Comparison of ENCODE assay signal across 9 mouse cellular contexts in the genomic region with DNA sequence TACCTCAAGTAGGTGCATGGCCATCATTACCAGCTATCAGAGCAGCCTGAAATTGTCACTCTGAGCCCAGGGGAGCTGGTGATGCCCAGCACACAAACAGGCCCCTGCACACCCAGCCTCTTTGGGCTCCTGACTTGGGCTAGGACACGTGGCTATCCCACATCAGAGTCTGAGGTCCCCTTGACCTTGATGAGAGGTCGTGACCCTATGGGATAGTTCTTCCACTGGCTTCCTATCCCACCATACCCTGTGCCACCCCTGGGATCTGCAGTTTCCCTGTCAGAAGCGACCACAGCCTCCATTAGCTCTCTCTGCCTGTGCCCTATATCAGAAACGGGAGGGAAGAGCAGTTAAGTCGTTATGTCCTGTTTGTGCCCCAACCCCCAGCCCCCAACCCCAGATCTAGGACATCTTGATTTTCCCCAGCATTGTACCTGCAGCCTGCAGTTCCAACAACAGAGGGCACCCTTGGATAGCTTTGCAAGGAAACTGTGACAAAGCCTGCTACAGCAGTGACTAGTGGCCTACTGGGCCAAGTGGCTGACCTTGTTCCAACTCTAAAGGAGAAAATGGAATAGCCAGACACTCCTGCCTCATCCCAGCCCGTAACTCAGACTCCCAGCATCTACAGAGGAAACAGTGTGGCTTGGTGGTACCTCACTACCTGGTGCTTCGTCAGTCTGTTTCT. TPM values are rescaled to one million over a fixed set of nuclear protein-coding genes. Genes with fewer than 3 reads are reported as not detected.
DNase-seq lines count a peak whose midpoint lies in the region; ATAC-seq and TF ChIP-seq lines count a peak whose summit lies in the region.
"Had no signal": no experiment of that assay in that cellular context is flagged by ENCODE, and none has a peak within 500 bp of the region (broad histone marks: within the 10 kb centered on the region; RNA-seq: fewer than 3 reads in every experiment).

No protein-coding gene starts in this region.

- peak; percentile 50; the same call in 1 of the 2 replicates for TF ChIP-seq EP300 in heart, adult 2 months (IDR thresholded peaks at IDR 0.05; ENCODE audit: insufficient read depth, low read depth, low read length)

- DNase-seq in heart, adult 2 months: peak; percentile 65 to 72
- DNase-seq in heart, postnatal 25 days (ENCODE audit: low spot score): no peak
- DNase-seq in MEL-GATA-1-ER (ENCODE audit: extremely low read depth, low read depth): peak; percentile 16
- DNase-seq in cerebellum, postnatal 14 days: peak; percentile 91 to 94
- peak; percentile 76 for DNase-seq in gastrocnemius, adult 2 months
- peak; percentile 54 for DNase-seq in layer of hippocampus, adult 9-10 months (ENCODE audit: low spot score)
- no peak for DNase-seq in natural killer cell, adult 2 months (ENCODE audit: low spot score in 2 of 2)

- WGBS in heart, adult 2 months: 43% methylated on average over 7 of the region's 7 CpGs

- TF ChIP-seq CTCF in heart, adult 2 months (IDR thresholded peaks at IDR 0.05): peak; percentile 81
- peak; percentile 79 for TF ChIP-seq CTCF in gastrocnemius, adult 2 months (IDR thresholded peaks at IDR 0.05)

- no peak for TF ChIP-seq POLR2A in heart, adult 2 months (IDR thresholded peaks at IDR 0.05; ENCODE audit: insufficient read depth, low read depth, low read length)

- intact Hi-C loops in heart, adult 2 months (cut with DNase I): loop anchor here (2.0 kb wide), 2 partner anchors 42 to 492 kb away; no protein-coding TSS in a partner anchor
- intact Hi-C loops in heart, postnatal 25 days (cut with DNase I): loop anchor here (2.0 to 10.0 kb wide), 4 partner anchors 38 to 496 kb away; no protein-coding TSS in a partner anchor
- intact Hi-C loops in gastrocnemius, adult 2 months (cut with DNase I): loop anchor here (1.0 kb wide), 1 partner anchor 48 kb away; no protein-coding TSS in a partner anchor

- H3K27ac ChIP-seq in heart, adult 2 months: no peak overlapping the region
- H3K27ac ChIP-seq in gastrocnemius, adult 2 months: no peak overlapping the region; the same call in 1 of the 2 replicates

- peak; percentile 46; the same call in 1 of the 2 replicates for ATAC-seq in megakaryocyte progenitor cell, adult 5-6 weeks (replicated peaks; ENCODE audit: poor library complexity)
- ATAC-seq: Patski had no signal

- no peak overlapping the region for H3K4me3 ChIP-seq in heart, adult 2 months
- H3K4me3 ChIP-seq in gastrocnemius, adult 2 months: no peak overlapping the region

- H3K36me3 ChIP-seq in heart, adult 2 months (ENCODE audit: control insufficient read depth, insufficient read depth, low read length): no peaks in the 10 kb centered on the region

- no peaks in the 10 kb centered on the region for H3K79me2 ChIP-seq in heart, adult 2 months (replicated peaks; ENCODE audit: control insufficient read depth, insufficient read depth, low read length)

- peaks cover 8% of the 10 kb centered on the region for H3K4me1 ChIP-seq in heart, adult 2 months (ENCODE audit: control insufficient read depth, insufficient read depth, low read length)

- no peak overlapping the region for H3K9ac ChIP-seq in heart, adult 2 months (ENCODE audit: low read depth, low read length)

- no peaks in the 10 kb centered on the region for H3K27me3 ChIP-seq in heart, adult 2 months (ENCODE audit: control insufficient read depth, insufficient read depth, low read length)
- H3K27me3 ChIP-seq: Patski had no signal

RNA-seq across cellular contexts. Expression of a gene that starts 40.4 kb away (rescaled TPM):
- 10 to 100 TPM; 16.0 to 22.9 TPM for total RNA-seq in heart, adult 2 months (2021)
- polyA plus RNA-seq in heart, adult 2 months (2012; rRNA removed): 15.7 and 17.2 TPM in 2 replicates
- 10 to 100 TPM; 50.0 to 58.3 TPM for total RNA-seq in heart, postnatal 25 days (2021)
- 10 to 100 TPM; 15.9 to 20.9 TPM for total RNA-seq in gastrocnemius, adult 2 months (2021)
- total RNA-seq in megakaryocyte progenitor cell, adult 5-6 weeks (2015): 2.4 and 2.5 TPM in 2 replicates
- total RNA-seq in megakaryocyte progenitor cell, adult 5-6 weeks (2017): 0.58 and 1.0 TPM in 2 replicates

Comparison
In these comparisons a context has a peak if more than half of its experiments do, and no peak if none do; other contexts are left out.
1. DNase-seq: peak in heart, adult 2 months (2 of 2), MEL-GATA-1-ER (single experiment), cerebellum, postnatal 14 days (2 of 2), gastrocnemius, adult 2 months (single experiment) and layer of hippocampus, adult 9-10 months (single experiment); none in heart, postnatal 25 days (single experiment) and natural killer cell, adult 2 months (0 of 2).
2. RNA of a gene that starts 40.4 kb away (total RNA-seq): 50.0 to 58.3 TPM in heart, postnatal 25 days, 16.0 to 22.9 TPM in heart, adult 2 months and 15.9 to 20.9 TPM in gastrocnemius, adult 2 months; 0.58 to 2.5 TPM in megakaryocyte progenitor cell, adult 5-6 weeks; every median in the first group is over 4 times any median in the second.